Mouse (Mus musculus): Measurements from ENCODE around the gene Slc30a6.

DNA sequence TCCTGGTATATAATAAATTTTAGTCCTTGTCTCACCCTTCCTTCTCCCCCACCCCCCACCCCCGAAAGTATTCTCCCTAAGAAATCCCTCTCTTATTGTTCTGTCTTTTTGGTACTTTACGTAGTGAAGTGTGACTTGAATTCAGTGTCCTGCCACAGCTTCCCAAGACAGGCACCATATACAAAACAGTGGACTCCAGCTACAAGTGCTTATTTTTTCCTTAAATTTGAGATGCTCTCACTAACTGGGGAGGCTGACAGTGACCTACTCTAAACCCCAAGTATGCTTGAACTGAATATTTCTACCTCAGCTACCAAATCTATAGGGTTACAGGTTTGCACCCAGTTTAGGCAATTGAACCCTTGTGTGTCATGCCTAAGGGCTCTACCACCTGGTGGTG, 1.0 kb upstream of the Slc30a6 start:
- TF ChIP-seq EP300 (IDR thresholded peaks at IDR 0.05; ENCODE audit: insufficient read depth, low read depth, low read length) (no peak), CTCF (IDR thresholded peaks at IDR 0.05; ENCODE audit: low read depth, low read length) (no peak), POLR2A (IDR thresholded peaks at IDR 0.05; ENCODE audit: insufficient read depth, low read length) (no peak)

All from ES-Bruce4 (cell line).